Mouse (Mus musculus) liver, embryonic 15.5 days (tissue): ENCODE data around the gene Rnf114. TPM values are rescaled to one million over a fixed set of nuclear protein-coding genes. Genes with fewer than 3 reads are reported as not detected.

Source experiments
- ATAC-seq: fragments of 200-750 bp; cut with Nextera tagmentation; 2 replicates; pipeline ENCODE4 v1.8.0; 2017; ENCODE audit warnings: moderate number of reproducible peaks, mild to moderate bottlenecking, moderate library complexity; ENCODE audit not compliant: insufficient read depth
- H3K27ac ChIP-seq: fragments of 300-500 bp; sonication (generic); replicated peaks from 2 replicates; pipeline ENCODE4 v1.5.1; 2015; ENCODE audit warnings: mild to moderate bottlenecking, inconsistent platforms
- H3K27me3 ChIP-seq: fragments of 300-500 bp; sonication (generic); 2 replicates; pipeline ENCODE4 v1.6.1; 2015; ENCODE audit warnings: mild to moderate bottlenecking, inconsistent platforms
- H3K36me3 ChIP-seq: fragments of 300-500 bp; sonication (generic); replicated peaks from 2 replicates; pipeline ENCODE4 v1.6.1; 2015; ENCODE audit warnings: moderate library complexity, mild to moderate bottlenecking, inconsistent platforms
- H3K4me1 ChIP-seq: fragments of 300-500 bp; sonication (generic); replicated peaks from 2 replicates; pipeline ENCODE4 v1.6.1; 2015; ENCODE audit warnings: inconsistent platforms
- H3K4me2 ChIP-seq: fragments of 300-500 bp; sonication (generic); 2 replicates; pipeline ENCODE4 v1.6.1; 2015; ENCODE audit warnings: moderate library complexity, mild to moderate bottlenecking, inconsistent platforms
- H3K4me3 ChIP-seq: fragments of 300-500 bp; sonication (generic); replicated peaks from 2 replicates; pipeline ENCODE4 v1.5.1; 2015; ENCODE audit warnings: mild to moderate bottlenecking, inconsistent platforms
- H3K9ac ChIP-seq: fragments of 300-500 bp; sonication (generic); 2 replicates; pipeline ENCODE4 v1.6.1; 2015; ENCODE audit warnings: moderate library complexity, mild to moderate bottlenecking, inconsistent platforms
- H3K9me3 ChIP-seq: fragments of 300-500 bp; sonication (generic); replicated peaks from 2 replicates; pipeline ENCODE4 v1.6.1; 2016; ENCODE audit warnings: inconsistent platforms
- WGBS: fragments of 180-500 bp; shearing (Covaris S2); methylation state at CpG from one replicate; pipeline ENCODE4 v1.1.7; 2015; ENCODE audit warnings: mixed read lengths; ENCODE audit not compliant: insufficient replicate concordance; 5-methylcytosine and 5-hydroxymethylcytosine counted together
- polyA plus RNA-seq: library from polyadenylated mRNA; unstranded; fragments of >200 nt; fragmentation: Nextera tagmentation; extraction: Ambion mirVana; gene quantifications from 2 replicates; pipeline ENCODE4 v1.2.1, GENCODE M21; 2015

Gene Rnf114
- polyA plus RNA-seq, 1 experiment from 2014 or later, result 35.3 TPM

- peaks cover 11% of the 10 kb centered on the region; the same call in 1 of the 2 replicates for H3K4me1 ChIP-seq
- no peak overlapping the region for H3K4me2 ChIP-seq
- ATAC-seq, result no peak
- H3K27ac ChIP-seq, result no peak overlapping the region
- no peak overlapping the region for H3K9ac ChIP-seq
- peaks cover 94% of the 10 kb centered on the region for H3K36me3 ChIP-seq
- 73% methylated on average over 9 of the region's 9 CpGs for WGBS
- no peaks in the 10 kb centered on the region for H3K27me3 ChIP-seq
- H3K9me3 ChIP-seq, result no peaks in the 10 kb centered on the region
- H3K4me3 ChIP-seq, result no peak overlapping the region
Observed at GRCm38 (mm10) chr2:167457213-167457612, 35.2 kb upstream of the Rnf114 start.

- Histone ChIP-seq H3K27ac (no peak overlapping the region), H3K36me3 (peaks cover 81% of the 10 kb centered on the region), H3K27me3 (no peaks in the 10 kb centered on the region), H3K9ac (no peak overlapping the region), H3K9me3 (no peaks in the 10 kb centered on the region), H3K4me2 (no peak overlapping the region), H3K4me1 (peaks cover 11% of the 10 kb centered on the region; the same call in 1 of the 2 replicates), H3K4me3 (no peak overlapping the region)
- ATAC-seq, result no peak
- WGBS, result 90% methylated on average over 3 of the region's 3 CpGs
Observed at GRCm38 (mm10) chr2:167458548-167458947, 33.9 kb upstream of the Rnf114 start.

GRCm38 (mm10) chr2:167459071-167459865, 33.2 kb upstream of the Rnf114 start:
- 85% methylated on average over 6 of the region's 6 CpGs for WGBS
- H3K4me2 ChIP-seq, result no peak overlapping the region
- H3K9me3 ChIP-seq, result no peaks in the 10 kb centered on the region
- H3K4me3 ChIP-seq, result no peak overlapping the region
- H3K4me1 ChIP-seq, result peaks cover 11% of the 10 kb centered on the region; the same call in 1 of the 2 replicates
- ATAC-seq, result no peak
- H3K9ac ChIP-seq, result no peak overlapping the region
- H3K36me3 ChIP-seq, result peaks cover 75% of the 10 kb centered on the region
- no peaks in the 10 kb centered on the region for H3K27me3 ChIP-seq
- no peak overlapping the region for H3K27ac ChIP-seq

- no peak overlapping the region for H3K27ac ChIP-seq
- WGBS, result 55% methylated on average over 6 of the region's 6 CpGs
Observed at GRCm38 (mm10) chr2:167462954-167463353, 29.5 kb upstream of the Rnf114 start.

GRCm38 (mm10) chr2:167463802-167464201, 28.6 kb upstream of the Rnf114 start:
- Histone ChIP-seq H3K27ac (no peak overlapping the region), H3K4me2 (no peak overlapping the region), H3K4me1 (peaks cover 11% of the 10 kb centered on the region; the same call in 1 of the 2 replicates), H3K4me3 (no peak overlapping the region), H3K9me3 (no peaks in the 10 kb centered on the region), H3K27me3 (no peaks in the 10 kb centered on the region), H3K9ac (no peak overlapping the region), H3K36me3 (peaks cover 74% of the 10 kb centered on the region)
- ATAC-seq, result no peak
- 83% methylated on average over 5 of the region's 5 CpGs for WGBS

More at GRCm38 (mm10) chr2:167462954-167463353, 29.5 kb upstream of the Rnf114 start:
- no peak overlapping the region for H3K4me2 ChIP-seq
- H3K4me1 ChIP-seq, result peaks cover 11% of the 10 kb centered on the region; the same call in 1 of the 2 replicates
- ATAC-seq, result peak; percentile 49; the same call in 1 of the 2 replicates
- H3K9ac ChIP-seq, result no peak overlapping the region
- peaks cover 74% of the 10 kb centered on the region for H3K36me3 ChIP-seq
- H3K4me3 ChIP-seq, result no peak overlapping the region
- H3K27me3 ChIP-seq, result no peaks in the 10 kb centered on the region
- H3K9me3 ChIP-seq, result no peaks in the 10 kb centered on the region

- Histone ChIP-seq H3K4me3 (no peak overlapping the region), H3K9me3 (no peaks in the 10 kb centered on the region), H3K36me3 (peaks cover 76% of the 10 kb centered on the region), H3K27ac (no peak overlapping the region), H3K27me3 (no peaks in the 10 kb centered on the region), H3K9ac (no peak overlapping the region), H3K4me1 (peaks cover 6% of the 10 kb centered on the region; the same call in 1 of the 2 replicates), H3K4me2 (no peak overlapping the region)
- ATAC-seq, result no peak
- 76% methylated on average over 3 of the region's 3 CpGs for WGBS
Observed at GRCm38 (mm10) chr2:167465951-167466350, 26.5 kb upstream of the Rnf114 start.

GRCm38 (mm10) chr2:167467214-167467613, 25.2 kb upstream of the Rnf114 start:
- H3K4me1 ChIP-seq, result no peaks in the 10 kb centered on the region
- no peak overlapping the region for H3K27ac ChIP-seq
- H3K4me2 ChIP-seq, result no peak overlapping the region
- ATAC-seq, result no peak
- no peaks in the 10 kb centered on the region for H3K27me3 ChIP-seq
- 60% methylated on average over 5 of the region's 5 CpGs for WGBS
- H3K9ac ChIP-seq, result no peak overlapping the region
- H3K9me3 ChIP-seq, result no peaks in the 10 kb centered on the region
- no peak overlapping the region for H3K4me3 ChIP-seq
- peaks cover 76% of the 10 kb centered on the region for H3K36me3 ChIP-seq

GRCm38 (mm10) chr2:167468444-167468843, 24.0 kb upstream of the Rnf114 start:
- Histone ChIP-seq H3K4me1 (no peaks in the 10 kb centered on the region), H3K9me3 (no peaks in the 10 kb centered on the region), H3K4me3 (no peak overlapping the region), H3K27me3 (no peaks in the 10 kb centered on the region), H3K4me2 (no peak overlapping the region), H3K27ac (no peak overlapping the region), H3K36me3 (peaks cover 88% of the 10 kb centered on the region), H3K9ac (no peak overlapping the region)
- WGBS, result 77% methylated on average over 6 of the region's 6 CpGs
- no peak for ATAC-seq

- H3K9me3 ChIP-seq, result no peaks in the 10 kb centered on the region
- no peak for ATAC-seq
- no peak overlapping the region for H3K4me3 ChIP-seq
- H3K27ac ChIP-seq, result no peak overlapping the region
- no peaks in the 10 kb centered on the region for H3K4me1 ChIP-seq
- H3K9ac ChIP-seq, result no peak overlapping the region
- no peaks in the 10 kb centered on the region for H3K27me3 ChIP-seq
- no peak overlapping the region for H3K4me2 ChIP-seq
- peaks cover 95% of the 10 kb centered on the region for H3K36me3 ChIP-seq
- 75% methylated on average over 3 of the region's 3 CpGs for WGBS
Observed at GRCm38 (mm10) chr2:167470611-167471010, 21.8 kb upstream of the Rnf114 start.

GRCm38 (mm10) chr2:167471585-167471984, 20.9 kb upstream of the Rnf114 start:
- no peak overlapping the region for H3K27ac ChIP-seq
- no peak overlapping the region for H3K4me3 ChIP-seq
- H3K27me3 ChIP-seq, result no peaks in the 10 kb centered on the region
- peaks cover 88% of the 10 kb centered on the region for H3K36me3 ChIP-seq
- no peak overlapping the region for H3K9ac ChIP-seq
- 77% methylated on average over 6 of the region's 6 CpGs for WGBS
- H3K4me1 ChIP-seq, result peaks cover 9% of the 10 kb centered on the region
- H3K9me3 ChIP-seq, result no peaks in the 10 kb centered on the region
- no peak overlapping the region for H3K4me2 ChIP-seq
- no peak for ATAC-seq

- ATAC-seq, result no peak
- peaks cover 13% of the 10 kb centered on the region for H3K4me1 ChIP-seq
- 84% methylated on average over 6 of the region's 6 CpGs for WGBS
- no peaks in the 10 kb centered on the region for H3K27me3 ChIP-seq
- no peak overlapping the region for H3K4me2 ChIP-seq
- H3K36me3 ChIP-seq, result peaks cover 66% of the 10 kb centered on the region
- no peak overlapping the region for H3K9ac ChIP-seq
- H3K27ac ChIP-seq, result no peak overlapping the region
- no peak overlapping the region for H3K4me3 ChIP-seq
- no peaks in the 10 kb centered on the region for H3K9me3 ChIP-seq
Observed at GRCm38 (mm10) chr2:167474218-167474617, 18.2 kb upstream of the Rnf114 start.
